Mouse (Mus musculus): ENCODE measurements around the gene Wnt5b. TPM values are rescaled to one million over a fixed set of nuclear protein-coding genes. Genes with fewer than 3 reads are reported as not detected.
A peak's percentile ranks its signal among the peaks of the same experiment; 100 is the strongest.

Gene Wnt5b
- polyA plus RNA-seq, 1 experiment from 2014 or later: 3.2 TPM

- ATAC-seq (replicated peaks; ENCODE audit: low FRiP score) (no peak), DNase-seq (ENCODE audit: low spot score) (no peak)
- Histone ChIP-seq H3K4me2 (no peak overlapping the region; the same call in 1 of the 2 replicates), H3K27ac (ENCODE audit: low read depth, low read length) (no peak overlapping the region; the same call in 1 of the 2 replicates), H3K4me3 (ENCODE audit: low read depth, low read length) (no peak overlapping the region), H3K9ac (ENCODE audit: low read depth, low read length) (no peak overlapping the region), H3K36me3 (ENCODE audit: control insufficient read depth, insufficient read depth, low read length) (no peaks in the 10 kb centered on the region), H3K27me3 (replicated peaks; ENCODE audit: control insufficient read depth, insufficient read depth, low read length) (no peaks in the 10 kb centered on the region), H3K4me1 (replicated peaks; ENCODE audit: control insufficient read depth, insufficient read depth, low read length) (peaks cover 6% of the 10 kb centered on the region; the same call in 1 of the 2 replicates), H3K9me3 (ENCODE audit: control insufficient read depth, low read length) (no peaks in the 10 kb centered on the region)
- 53% methylated on average over 10 of the region's 10 CpGs for WGBS
Observed at GRCm38 (mm10) chr6:119466921-119467784, 77.0 kb downstream of the Wnt5b start.

GRCm38 (mm10) chr6:119466161-119466560, 78.0 kb downstream of the Wnt5b start:
- no peaks in the 10 kb centered on the region for H3K36me3 ChIP-seq (ENCODE audit: control insufficient read depth, insufficient read depth, low read length)
- DNase-seq (ENCODE audit: low spot score): no peak
- no peak overlapping the region for H3K9ac ChIP-seq (ENCODE audit: low read depth, low read length)
- H3K9me3 ChIP-seq (ENCODE audit: control insufficient read depth, low read length): no peaks in the 10 kb centered on the region
- no peak overlapping the region for H3K4me2 ChIP-seq
- peaks cover 6% of the 10 kb centered on the region; the same call in 1 of the 2 replicates for H3K4me1 ChIP-seq (replicated peaks; ENCODE audit: control insufficient read depth, insufficient read depth, low read length)
- no peak for ATAC-seq (replicated peaks; ENCODE audit: low FRiP score)
- H3K27me3 ChIP-seq (replicated peaks; ENCODE audit: control insufficient read depth, insufficient read depth, low read length): no peaks in the 10 kb centered on the region
- H3K27ac ChIP-seq (ENCODE audit: low read depth, low read length): no peak overlapping the region
- WGBS: 98% methylated on average over 1 of the region's 1 CpGs
- no peak overlapping the region for H3K4me3 ChIP-seq (ENCODE audit: low read depth, low read length)

GRCm38 (mm10) chr6:119460391-119460790, 83.8 kb downstream of the Wnt5b start:
- H3K4me3 ChIP-seq (ENCODE audit: low read depth, low read length): no peak overlapping the region
- no peak overlapping the region for H3K4me2 ChIP-seq
- H3K9ac ChIP-seq (ENCODE audit: low read depth, low read length): no peak overlapping the region
- no peak for ATAC-seq (replicated peaks; ENCODE audit: low FRiP score)
- H3K27me3 ChIP-seq (replicated peaks; ENCODE audit: control insufficient read depth, insufficient read depth, low read length): no peaks in the 10 kb centered on the region
- 79% methylated on average over 5 of the region's 5 CpGs for WGBS
- no peaks in the 10 kb centered on the region for H3K36me3 ChIP-seq (ENCODE audit: control insufficient read depth, insufficient read depth, low read length)
- no peaks in the 10 kb centered on the region for H3K9me3 ChIP-seq (ENCODE audit: control insufficient read depth, low read length)
- no peaks in the 10 kb centered on the region for H3K4me1 ChIP-seq (replicated peaks; ENCODE audit: control insufficient read depth, insufficient read depth, low read length)
- DNase-seq (ENCODE audit: low spot score): no peak
- H3K27ac ChIP-seq (ENCODE audit: low read depth, low read length): no peak overlapping the region

- no peaks in the 10 kb centered on the region for H3K9me3 ChIP-seq (ENCODE audit: control insufficient read depth, low read length)
- no peak overlapping the region for H3K9ac ChIP-seq (ENCODE audit: low read depth, low read length)
- peaks cover 3% of the 10 kb centered on the region; the same call in 1 of the 2 replicates for H3K4me1 ChIP-seq (replicated peaks; ENCODE audit: control insufficient read depth, insufficient read depth, low read length)
- no peak overlapping the region for H3K4me3 ChIP-seq (ENCODE audit: low read depth, low read length)
- H3K36me3 ChIP-seq (ENCODE audit: control insufficient read depth, insufficient read depth, low read length): no peaks in the 10 kb centered on the region
- WGBS: 71% methylated on average over 4 of the region's 4 CpGs
- H3K4me2 ChIP-seq: no peak overlapping the region
- no peak overlapping the region for H3K27ac ChIP-seq (ENCODE audit: low read depth, low read length)
- ATAC-seq (replicated peaks; ENCODE audit: low FRiP score): no peak
- H3K27me3 ChIP-seq (replicated peaks; ENCODE audit: control insufficient read depth, insufficient read depth, low read length): no peaks in the 10 kb centered on the region; the same call in 1 of the 2 replicates
- DNase-seq (ENCODE audit: low spot score): no peak
Observed at GRCm38 (mm10) chr6:119459041-119459440, 85.1 kb downstream of the Wnt5b start.

- peaks cover 3% of the 10 kb centered on the region; the same call in 1 of the 2 replicates for H3K27me3 ChIP-seq (replicated peaks; ENCODE audit: control insufficient read depth, insufficient read depth, low read length)
- no peak overlapping the region for H3K4me3 ChIP-seq (ENCODE audit: low read depth, low read length)
- no peak overlapping the region for H3K9ac ChIP-seq (ENCODE audit: low read depth, low read length)
- DNase-seq (ENCODE audit: low spot score): no peak
- 60% methylated on average over 8 of the region's 8 CpGs for WGBS
- no peaks in the 10 kb centered on the region for H3K9me3 ChIP-seq (ENCODE audit: control insufficient read depth, low read length)
- H3K4me1 ChIP-seq (replicated peaks; ENCODE audit: control insufficient read depth, insufficient read depth, low read length): peaks cover 3% of the 10 kb centered on the region
- H3K4me2 ChIP-seq: no peak overlapping the region
- no peak overlapping the region for H3K27ac ChIP-seq (ENCODE audit: low read depth, low read length)
- H3K36me3 ChIP-seq (ENCODE audit: control insufficient read depth, insufficient read depth, low read length): no peaks in the 10 kb centered on the region
- ATAC-seq (replicated peaks; ENCODE audit: low FRiP score): no peak
Observed at GRCm38 (mm10) chr6:119458166-119458565, 86.0 kb downstream of the Wnt5b start.

GRCm38 (mm10) chr6:119451981-119452499, 92.1 kb downstream of the Wnt5b start:
- ATAC-seq (replicated peaks; ENCODE audit: low FRiP score) (no peak; the same call in 1 of the 2 replicates), DNase-seq (ENCODE audit: low spot score) (peak; percentile 57)
- Histone ChIP-seq H3K4me2 (peak overlapping the region; percentile 44), H3K4me3 (ENCODE audit: low read depth, low read length) (peak overlapping the region; percentile 16), H3K9me3 (ENCODE audit: control insufficient read depth, low read length) (no peaks in the 10 kb centered on the region), H3K9ac (ENCODE audit: low read depth, low read length) (0 out of 2 replicates have a peak overlapping the region, but pooled peaks have one; percentile 1), H3K4me1 (replicated peaks; ENCODE audit: control insufficient read depth, insufficient read depth, low read length) (peaks cover 13% of the 10 kb centered on the region), H3K36me3 (ENCODE audit: control insufficient read depth, insufficient read depth, low read length) (no peaks in the 10 kb centered on the region), H3K27me3 (replicated peaks; ENCODE audit: control insufficient read depth, insufficient read depth, low read length) (peaks cover 40% of the 10 kb centered on the region), H3K27ac (ENCODE audit: low read depth, low read length) (no peak overlapping the region; the same call in 1 of the 2 replicates)
- 3% methylated on average over 15 of the region's 15 CpGs for WGBS

GRCm38 (mm10) chr6:119450965-119451943, 92.9 kb downstream of the Wnt5b start:
- Histone ChIP-seq H3K9me3 (ENCODE audit: control insufficient read depth, low read length) (no peaks in the 10 kb centered on the region), H3K9ac (ENCODE audit: low read depth, low read length) (no peak overlapping the region), H3K27me3 (replicated peaks; ENCODE audit: control insufficient read depth, insufficient read depth, low read length) (peaks cover 40% of the 10 kb centered on the region), H3K4me1 (replicated peaks; ENCODE audit: control insufficient read depth, insufficient read depth, low read length) (peaks cover 13% of the 10 kb centered on the region), H3K4me2 (peak overlapping the region; percentile 44), H3K4me3 (ENCODE audit: low read depth, low read length) (no peak overlapping the region), H3K36me3 (ENCODE audit: control insufficient read depth, insufficient read depth, low read length) (no peaks in the 10 kb centered on the region), H3K27ac (ENCODE audit: low read depth, low read length) (no peak overlapping the region)
- ATAC-seq (replicated peaks; ENCODE audit: low FRiP score) (no peak), DNase-seq (ENCODE audit: low spot score) (no peak)
- 25% methylated on average over 14 of the region's 14 CpGs for WGBS

GRCm38 (mm10) chr6:119449060-119449499, 95.1 kb downstream of the Wnt5b start:
- H3K27ac ChIP-seq (ENCODE audit: low read depth, low read length): no peak overlapping the region
- H3K4me1 ChIP-seq (replicated peaks; ENCODE audit: control insufficient read depth, insufficient read depth, low read length): peaks cover 11% of the 10 kb centered on the region; the same call in 1 of the 2 replicates
- DNase-seq (ENCODE audit: low spot score): no peak
- H3K9me3 ChIP-seq (ENCODE audit: control insufficient read depth, low read length): no peaks in the 10 kb centered on the region
- peak overlapping the region; percentile 33 for H3K4me3 ChIP-seq (ENCODE audit: low read depth, low read length)
- no peak; the same call in 1 of the 2 replicates for ATAC-seq (replicated peaks; ENCODE audit: low FRiP score)
- peak overlapping the region; percentile 68 for H3K4me2 ChIP-seq
- H3K36me3 ChIP-seq (ENCODE audit: control insufficient read depth, insufficient read depth, low read length): no peaks in the 10 kb centered on the region
- 6% methylated on average over 23 of the region's 23 CpGs for WGBS
- peaks cover 40% of the 10 kb centered on the region for H3K27me3 ChIP-seq (replicated peaks; ENCODE audit: control insufficient read depth, insufficient read depth, low read length)
- peak overlapping the region; percentile 49 for H3K9ac ChIP-seq (ENCODE audit: low read depth, low read length)
